Mouse (Mus musculus): ENCODE data around the gene Wdr78. TPM values are rescaled to one million over a fixed set of nuclear protein-coding genes. Genes with fewer than 3 reads are reported as not detected.

Wdr78 gene
- 2.0 TPM in 2 replicates for polyA plus RNA-seq (2014; fragmentation: Nextera tagmentation; extraction: Ambion mirVana)

- peak within 1 kb of the TSS; percentile 84 for H3K4me3 ChIP-seq (ENCODE audit: low read depth, low read length)
- H3K9me3 ChIP-seq (ENCODE audit: control insufficient read depth, low read length): no peaks in the 10 kb centered on the region
- peak within 1 kb of the TSS; percentile 78 for H3K9ac ChIP-seq (ENCODE audit: low read length)
- H3K27me3 ChIP-seq (replicated peaks; ENCODE audit: control insufficient read depth, insufficient read depth, low read length): no peaks in the 10 kb centered on the region
- WGBS: under 1% methylated on average over 70 of the region's 90 CpGs
- peak; percentile 99 for ATAC-seq (replicated peaks; ENCODE audit: low FRiP score, low TSS enrichment, low read depth)
- peak within 1 kb of the TSS; percentile 64 for H3K4me2 ChIP-seq (ENCODE audit: low read length)
- DNase-seq (ENCODE audit: low spot score): peak; percentile 97
- H3K36me3 ChIP-seq (ENCODE audit: control insufficient read depth, insufficient read depth, low read length): peaks cover 9% of the 10 kb centered on the region
- peaks cover 21% of the 10 kb centered on the region for H3K4me1 ChIP-seq (replicated peaks; ENCODE audit: control insufficient read depth, insufficient read depth, low read length)
- peak within 1 kb of the TSS; percentile 99 for H3K27ac ChIP-seq (ENCODE audit: low read depth)
These were observed at the start of gene Wdr78, which contains the start of gene Mier1 for GRCm38 (mm10) chr4:103114184-103115111. Wdr78 (minus strand) TSS chr4:103114555. Mier1 (plus strand) TSS chr4:103114390.

GRCm38 (mm10) chr4:103158781-103159180 lies 44.4 kb upstream of the Wdr78 start:
- no peak overlapping the region for H3K27ac ChIP-seq (ENCODE audit: low read depth)
- no peak overlapping the region for H3K4me3 ChIP-seq (ENCODE audit: low read depth, low read length)
- no peaks in the 10 kb centered on the region for H3K4me1 ChIP-seq (replicated peaks; ENCODE audit: control insufficient read depth, insufficient read depth, low read length)
- 94% methylated on average over 4 of the region's 4 CpGs for WGBS
- H3K9ac ChIP-seq (ENCODE audit: low read length): no peak overlapping the region
- no peak overlapping the region for H3K4me2 ChIP-seq (ENCODE audit: low read length)
- DNase-seq (ENCODE audit: low spot score) (no peak), ATAC-seq (replicated peaks; ENCODE audit: low FRiP score, low TSS enrichment, low read depth) (no peak)
- no peaks in the 10 kb centered on the region for H3K27me3 ChIP-seq (replicated peaks; ENCODE audit: control insufficient read depth, insufficient read depth, low read length)
- no peaks in the 10 kb centered on the region for H3K9me3 ChIP-seq (ENCODE audit: control insufficient read depth, low read length)
- peaks cover 84% of the 10 kb centered on the region for H3K36me3 ChIP-seq (ENCODE audit: control insufficient read depth, insufficient read depth, low read length)

- no peak for ATAC-seq (replicated peaks; ENCODE audit: low FRiP score, low TSS enrichment, low read depth)
- H3K4me1 ChIP-seq (replicated peaks; ENCODE audit: control insufficient read depth, insufficient read depth, low read length): no peaks in the 10 kb centered on the region
- H3K27me3 ChIP-seq (replicated peaks; ENCODE audit: control insufficient read depth, insufficient read depth, low read length): no peaks in the 10 kb centered on the region
- H3K9ac ChIP-seq (ENCODE audit: low read length): no peak overlapping the region
- no peak for DNase-seq (ENCODE audit: low spot score)
- H3K36me3 ChIP-seq (ENCODE audit: control insufficient read depth, insufficient read depth, low read length): peaks cover 90% of the 10 kb centered on the region
- H3K9me3 ChIP-seq (ENCODE audit: control insufficient read depth, low read length): no peaks in the 10 kb centered on the region
- no peak overlapping the region for H3K4me3 ChIP-seq (ENCODE audit: low read depth, low read length)
- H3K4me2 ChIP-seq (ENCODE audit: low read length): no peak overlapping the region
- no peak overlapping the region for H3K27ac ChIP-seq (ENCODE audit: low read depth)
- WGBS: 90% methylated on average over 5 of the region's 5 CpGs
These were observed 37.6 kb upstream of the Wdr78 start for GRCm38 (mm10) chr4:103151946-103152345.

GRCm38 (mm10) chr4:103146339-103146738 lies 32.0 kb upstream of the Wdr78 start:
- H3K4me1 ChIP-seq (replicated peaks; ENCODE audit: control insufficient read depth, insufficient read depth, low read length): no peaks in the 10 kb centered on the region
- H3K27me3 ChIP-seq (replicated peaks; ENCODE audit: control insufficient read depth, insufficient read depth, low read length): no peaks in the 10 kb centered on the region
- H3K9ac ChIP-seq (ENCODE audit: low read length): no peak overlapping the region
- peaks cover 76% of the 10 kb centered on the region for H3K36me3 ChIP-seq (ENCODE audit: control insufficient read depth, insufficient read depth, low read length)
- no peak overlapping the region for H3K27ac ChIP-seq (ENCODE audit: low read depth)
- ATAC-seq (replicated peaks; ENCODE audit: low FRiP score, low TSS enrichment, low read depth) (no peak), DNase-seq (ENCODE audit: low spot score) (peak; percentile 90)
- no peak overlapping the region for H3K4me3 ChIP-seq (ENCODE audit: low read depth, low read length)
- H3K4me2 ChIP-seq (ENCODE audit: low read length): no peak overlapping the region
- 43% methylated on average over 5 of the region's 5 CpGs for WGBS
- H3K9me3 ChIP-seq (ENCODE audit: control insufficient read depth, low read length): no peaks in the 10 kb centered on the region

GRCm38 (mm10) chr4:103136946-103137345 lies 22.6 kb upstream of the Wdr78 start:
- WGBS: 50% methylated on average over 1 of the region's 1 CpGs
- no peak overlapping the region for H3K9ac ChIP-seq (ENCODE audit: low read length)
- H3K27me3 ChIP-seq (replicated peaks; ENCODE audit: control insufficient read depth, insufficient read depth, low read length): no peaks in the 10 kb centered on the region
- H3K4me2 ChIP-seq (ENCODE audit: low read length): no peak overlapping the region
- no peaks in the 10 kb centered on the region for H3K4me1 ChIP-seq (replicated peaks; ENCODE audit: control insufficient read depth, insufficient read depth, low read length)
- peaks cover 61% of the 10 kb centered on the region for H3K36me3 ChIP-seq (ENCODE audit: control insufficient read depth, insufficient read depth, low read length)
- no peaks in the 10 kb centered on the region for H3K9me3 ChIP-seq (ENCODE audit: control insufficient read depth, low read length)
- DNase-seq (ENCODE audit: low spot score) (no peak), ATAC-seq (replicated peaks; ENCODE audit: low FRiP score, low TSS enrichment, low read depth) (no peak)
- H3K4me3 ChIP-seq (ENCODE audit: low read depth, low read length): no peak overlapping the region
- no peak overlapping the region for H3K27ac ChIP-seq (ENCODE audit: low read depth)

GRCm38 (mm10) chr4:103126533-103126932 lies 12.2 kb upstream of the Wdr78 start:
- Histone ChIP-seq H3K36me3 (ENCODE audit: control insufficient read depth, insufficient read depth, low read length) (peaks cover 8% of the 10 kb centered on the region), H3K4me1 (replicated peaks; ENCODE audit: control insufficient read depth, insufficient read depth, low read length) (peaks cover 15% of the 10 kb centered on the region; the same call in 1 of the 2 replicates), H3K9me3 (ENCODE audit: control insufficient read depth, low read length) (no peaks in the 10 kb centered on the region), H3K27ac (ENCODE audit: low read depth) (no peak overlapping the region), H3K4me2 (ENCODE audit: low read length) (no peak overlapping the region), H3K9ac (ENCODE audit: low read length) (no peak overlapping the region), H3K4me3 (ENCODE audit: low read depth, low read length) (no peak overlapping the region), H3K27me3 (replicated peaks; ENCODE audit: control insufficient read depth, insufficient read depth, low read length) (no peaks in the 10 kb centered on the region)
- DNase-seq (ENCODE audit: low spot score) (no peak), ATAC-seq (replicated peaks; ENCODE audit: low FRiP score, low TSS enrichment, low read depth) (no peak)
- 76% methylated on average over 4 of the region's 4 CpGs for WGBS

GRCm38 (mm10) chr4:103123606-103124005 lies 9.3 kb upstream of the Wdr78 start:
- DNase-seq (ENCODE audit: low spot score) (no peak), ATAC-seq (replicated peaks; ENCODE audit: low FRiP score, low TSS enrichment, low read depth) (no peak)
- Histone ChIP-seq H3K36me3 (ENCODE audit: control insufficient read depth, insufficient read depth, low read length) (no peaks in the 10 kb centered on the region), H3K4me2 (ENCODE audit: low read length) (no peak overlapping the region), H3K9ac (ENCODE audit: low read length) (no peak overlapping the region), H3K4me3 (ENCODE audit: low read depth, low read length) (no peak overlapping the region), H3K27me3 (replicated peaks; ENCODE audit: control insufficient read depth, insufficient read depth, low read length) (no peaks in the 10 kb centered on the region), H3K4me1 (replicated peaks; ENCODE audit: control insufficient read depth, insufficient read depth, low read length) (peaks cover 28% of the 10 kb centered on the region), H3K9me3 (ENCODE audit: control insufficient read depth, low read length) (no peaks in the 10 kb centered on the region), H3K27ac (ENCODE audit: low read depth) (no peak overlapping the region)

- Histone ChIP-seq H3K4me2 (ENCODE audit: low read length) (no peak overlapping the region), H3K4me3 (ENCODE audit: low read depth, low read length) (no peak overlapping the region), H3K9me3 (ENCODE audit: control insufficient read depth, low read length) (no peaks in the 10 kb centered on the region), H3K9ac (ENCODE audit: low read length) (no peak overlapping the region), H3K36me3 (ENCODE audit: control insufficient read depth, insufficient read depth, low read length) (no peaks in the 10 kb centered on the region), H3K27ac (ENCODE audit: low read depth) (no peak overlapping the region), H3K27me3 (replicated peaks; ENCODE audit: control insufficient read depth, insufficient read depth, low read length) (no peaks in the 10 kb centered on the region), H3K4me1 (replicated peaks; ENCODE audit: control insufficient read depth, insufficient read depth, low read length) (peaks cover 29% of the 10 kb centered on the region)
- DNase-seq (ENCODE audit: low spot score) (no peak), ATAC-seq (replicated peaks; ENCODE audit: low FRiP score, low TSS enrichment, low read depth) (no peak)
- 36% methylated on average over 2 of the region's 2 CpGs for WGBS
These were observed 8.7 kb upstream of the Wdr78 start for GRCm38 (mm10) chr4:103123086-103123485.
